18 mouse cellular contexts compared by ENCODE assay signal in genomic region chr8:121025486-121025885, GRCm38 (mm10). TPM values are rescaled to one million over a fixed set of nuclear protein-coding genes. Genes with fewer than 3 reads are reported as not detected.
"Had no signal": no experiment of that assay in that cellular context is flagged by ENCODE, and none has a peak within 500 bp of the region (broad histone marks: within the 10 kb centered on the region; RNA-seq: fewer than 3 reads in every experiment).

No protein-coding gene starts in this region.

- DNase-seq: kidney, adult 2 months; kidney, postnatal 25 days; layer of hippocampus, adult 9-11 months; liver, embryonic 13.5 days; lung, adult 2 months; lung, postnatal 14 days; lung, postnatal 4 days; midbrain, embryonic 14.5 days; right cerebral cortex, adult 18-20 months; right cerebral cortex, postnatal 14 days; right cerebral cortex, postnatal 4 days had no signal

- ATAC-seq: intestine, postnatal 0 days had no signal

- H3K4me1 ChIP-seq: liver, embryonic 13.5 days had no signal

- H3K27ac ChIP-seq: kidney, postnatal 0 days; layer of hippocampus, adult 2 months; left cerebral cortex, adult 2 months; liver, embryonic 13.5 days; stomach, postnatal 0 days had no signal

- H3K4me3 ChIP-seq: layer of hippocampus, adult 2 months; left cerebral cortex, adult 2 months; liver, embryonic 13.5 days had no signal

RNA-seq across cellular contexts. Expression of gene Foxf1, which starts 58.7 kb away (rescaled TPM):
- total RNA-seq: megakaryocyte progenitor cell, adult 5-6 weeks; megakaryocyte-erythroid progenitor cell, adult 5-6 weeks had no signal
